ENCODE assay signal across 9 mouse cellular contexts in the genomic region with DNA sequence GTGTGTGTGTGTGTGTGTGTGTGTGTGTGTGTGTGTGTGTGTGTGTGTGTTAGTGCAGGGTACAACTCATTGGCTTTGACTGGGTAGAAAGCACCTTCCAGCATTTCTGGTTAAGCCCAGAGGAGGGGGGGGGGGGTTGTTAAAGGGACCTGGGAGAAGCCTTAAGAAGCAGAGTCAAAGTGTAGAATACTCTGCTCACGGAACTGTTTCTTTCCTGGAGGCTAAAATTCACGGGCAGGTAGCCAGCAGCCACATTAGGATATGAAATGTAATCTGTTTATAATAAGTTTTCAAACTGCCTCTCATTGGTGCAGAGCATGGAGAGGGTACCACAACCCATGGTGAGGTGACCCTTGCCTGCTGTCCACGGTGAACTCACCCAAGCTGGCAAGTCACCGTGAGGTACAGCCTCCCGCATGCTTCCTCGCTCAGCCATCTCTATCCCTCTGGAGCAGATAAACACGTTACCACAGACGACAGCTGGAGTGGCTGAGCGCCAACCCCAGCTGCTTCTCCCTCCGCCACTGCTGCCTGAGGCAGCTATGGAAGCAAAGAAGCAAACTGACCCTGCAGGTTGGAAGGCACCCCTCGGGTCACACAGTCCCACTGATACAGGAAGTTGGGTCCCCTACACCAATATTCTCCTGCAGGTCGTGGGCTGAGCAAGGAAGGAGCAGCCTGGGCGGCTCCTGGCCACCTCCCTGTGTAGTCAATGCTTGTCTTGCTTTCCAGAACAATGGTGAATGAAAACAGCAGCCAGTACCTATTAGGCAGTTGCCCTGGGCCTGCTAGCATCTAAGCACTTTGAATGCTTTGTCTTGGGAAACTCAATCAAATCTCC.
A peak's percentile ranks its signal among the peaks of the same experiment; 100 is the strongest.
DNase-seq lines count a peak whose midpoint lies in the region; ATAC-seq and TF ChIP-seq lines count a peak whose summit lies in the region.
"Had no signal": no experiment of that assay in that cellular context is flagged by ENCODE, and none has a peak within 500 bp of the region (broad histone marks: within the 10 kb centered on the region; RNA-seq: fewer than 3 reads in every experiment).

No protein-coding gene starts in this region.

- H3K27ac ChIP-seq in hindbrain, postnatal 0 days: no peak overlapping the region
- H3K27ac ChIP-seq in midbrain, postnatal 0 days (ENCODE audit: low read depth, low read length): no peak overlapping the region
- H3K27ac ChIP-seq: midbrain, embryonic 12.5 days had no signal

- DNase-seq in heart, adult 18-20 months: peak; percentile 74 to 80
- DNase-seq in heart, postnatal 25 days (ENCODE audit: low spot score): no peak
- DNase-seq in NIH3T3 (ENCODE audit: low read depth): peak; percentile 93
- peak; percentile 81 for DNase-seq in gastrocnemius, postnatal 10 days
- DNase-seq in hindbrain, postnatal 0 days (ENCODE audit: low spot score): peak; percentile 78
- DNase-seq in midbrain, postnatal 0 days (ENCODE audit: low spot score): peak; percentile 76
- DNase-seq in cerebellum, adult 11 months: no peak

- H3K4me1 ChIP-seq in hindbrain, postnatal 0 days (ENCODE audit: insufficient read depth, low read length): peaks cover 6% of the 10 kb centered on the region; the same call in 1 of the 2 replicates
- H3K4me1 ChIP-seq in midbrain, postnatal 0 days (ENCODE audit: insufficient read depth, low read length): peaks cover 6% of the 10 kb centered on the region

- no peak overlapping the region for H3K4me2 ChIP-seq in hindbrain, postnatal 0 days (ENCODE audit: low read depth, low read length)
- H3K4me2 ChIP-seq in midbrain, postnatal 0 days (ENCODE audit: low read depth, low read length, poor library complexity, severe bottlenecking): no peak overlapping the region
- H3K4me2 ChIP-seq: midbrain, embryonic 12.5 days had no signal

- H3K27me3 ChIP-seq in hindbrain, postnatal 0 days (ENCODE audit: insufficient read depth, low read length): no peaks in the 10 kb centered on the region
- no peaks in the 10 kb centered on the region for H3K27me3 ChIP-seq in midbrain, postnatal 0 days (ENCODE audit: insufficient read depth, low read length)
- H3K27me3 ChIP-seq: midbrain, embryonic 12.5 days had no signal

- TF ChIP-seq CTCF in hindbrain, postnatal 0 days (IDR thresholded peaks at IDR 0.05; ENCODE audit: low read depth): no peak
- no peak for TF ChIP-seq CTCF in midbrain, postnatal 0 days (IDR thresholded peaks at IDR 0.05)

- ATAC-seq in hindbrain, postnatal 0 days: peak; percentile 52; the same call in 1 of the 2 replicates
- ATAC-seq in midbrain, postnatal 0 days (ENCODE audit: low FRiP score): no peak
- ATAC-seq in inflammation-experienced regulatory T-cells, adult 6 months: no peak

- WGBS in hindbrain, postnatal 0 days: 21% methylated on average over 13 of the region's 13 CpGs
- 28% methylated on average over 13 of the region's 13 CpGs for WGBS in midbrain, postnatal 0 days

- H3K9me3 ChIP-seq in hindbrain, postnatal 0 days (ENCODE audit: low read length): no peaks in the 10 kb centered on the region
- no peaks in the 10 kb centered on the region for H3K9me3 ChIP-seq in midbrain, postnatal 0 days (ENCODE audit: low read length)
- H3K9me3 ChIP-seq: midbrain, embryonic 12.5 days had no signal

- H3K36me3 ChIP-seq in hindbrain, postnatal 0 days (ENCODE audit: insufficient read depth, low read length): no peaks in the 10 kb centered on the region
- no peaks in the 10 kb centered on the region for H3K36me3 ChIP-seq in midbrain, postnatal 0 days (ENCODE audit: insufficient read depth, low read length)
- H3K36me3 ChIP-seq: midbrain, embryonic 12.5 days had no signal

- intact Hi-C loops in heart, postnatal 25 days (cut with DNase I): no loop called here

- H3K4me3 ChIP-seq in hindbrain, postnatal 0 days (ENCODE audit: low read length): no peak overlapping the region
- H3K4me3 ChIP-seq in midbrain, postnatal 0 days (ENCODE audit: low read depth, low read length): no peak overlapping the region
- H3K4me3 ChIP-seq: midbrain, embryonic 12.5 days had no signal

- H3K9ac ChIP-seq in hindbrain, postnatal 0 days (replicated peaks; ENCODE audit: low read length): no peak overlapping the region
- H3K9ac ChIP-seq in midbrain, postnatal 0 days (replicated peaks; ENCODE audit: low read length, poor library complexity, severe bottlenecking): no peak overlapping the region
- H3K9ac ChIP-seq: midbrain, embryonic 12.5 days had no signal

Comparison
In these comparisons a context has a peak if more than half of its experiments do, and no peak if none do; other contexts are left out.
1. DNase-seq: peak in heart, adult 18-20 months (2 of 2), NIH3T3 (single experiment), gastrocnemius, postnatal 10 days (single experiment), hindbrain, postnatal 0 days (single experiment) and midbrain, postnatal 0 days (single experiment); none in heart, postnatal 25 days (single experiment) and cerebellum, adult 11 months (single experiment).